ENCODE assay signal across 8 mouse cellular contexts in the genomic region with DNA sequence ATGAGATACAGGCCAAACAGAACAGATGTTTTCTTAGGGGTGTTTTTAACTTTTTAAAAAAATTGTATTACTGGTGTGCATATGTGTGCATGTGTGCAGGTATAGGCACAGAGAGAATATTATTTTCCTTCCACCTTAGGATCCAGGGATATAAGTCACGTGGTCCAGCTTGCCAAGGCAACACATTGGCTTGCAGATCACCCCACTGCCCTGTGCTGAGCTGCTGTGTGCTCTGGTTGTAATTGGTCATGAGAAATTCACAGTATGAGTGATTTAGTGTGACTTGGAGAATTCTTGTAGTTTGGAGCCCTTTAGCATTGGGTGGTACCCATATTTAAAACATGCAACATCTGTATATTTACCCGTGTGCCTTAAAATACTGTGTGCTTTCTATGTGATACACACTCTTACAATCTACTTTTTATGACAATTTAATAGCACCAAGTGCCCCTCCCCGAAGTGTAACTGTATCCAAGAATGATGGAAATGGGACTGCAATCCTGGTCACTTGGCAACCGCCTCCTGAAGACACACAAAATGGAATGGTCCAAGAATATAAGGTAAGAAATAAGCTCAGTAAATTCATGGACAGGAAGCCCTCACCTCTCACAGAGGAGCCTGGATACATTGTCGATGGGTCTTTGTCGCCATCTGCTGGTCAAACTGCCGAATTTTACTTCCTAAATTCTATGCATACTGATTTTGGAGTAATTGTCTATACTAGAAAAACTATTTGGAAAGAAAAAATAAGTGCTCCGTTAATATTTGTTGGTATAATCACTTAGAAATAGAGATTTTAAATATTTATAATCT.
DNase-seq lines count a peak whose midpoint lies in the region; ATAC-seq lines count a peak whose summit lies in the region.

No protein-coding gene starts in this region.

- peak; percentile 74 for DNase-seq in ZHBTc4 (ENCODE audit: low read depth, low spot score)
- peak; percentile 44 for DNase-seq in cerebellum, adult 11-12 months
- DNase-seq in layer of hippocampus, postnatal 14 days (ENCODE audit: low spot score in 2 of 2) = peak; percentile 59 to 81
- DNase-seq in right cerebral cortex, postnatal 10 days (ENCODE audit: low spot score in 2 of 2) = peak; percentile 75 to 84
- DNase-seq in spleen, adult 12 weeks (ENCODE audit: low spot score) = no peak

- no peak overlapping the region for H3K4me2 ChIP-seq in forebrain, embryonic 15.5 days (replicated peaks)
- H3K4me2 ChIP-seq in hindbrain, embryonic 15.5 days = no peak overlapping the region

- ATAC-seq in forebrain, embryonic 15.5 days (replicated peaks) = peak; percentile 80
- ATAC-seq in hindbrain, embryonic 15.5 days (ENCODE audit: low FRiP score, low read depth) = peak; percentile 73
- 0 out of 2 replicates have a peak, but pooled peaks have one; percentile 43 for ATAC-seq in megakaryocyte, adult 5-6 weeks (ENCODE audit: poor library complexity, severe bottlenecking)

- H3K9me3 ChIP-seq in forebrain, embryonic 15.5 days = no peaks in the 10 kb centered on the region
- no peaks in the 10 kb centered on the region for H3K9me3 ChIP-seq in hindbrain, embryonic 15.5 days

- no peaks in the 10 kb centered on the region for H3K27me3 ChIP-seq in forebrain, embryonic 15.5 days
- no peaks in the 10 kb centered on the region for H3K27me3 ChIP-seq in hindbrain, embryonic 15.5 days

- H3K9ac ChIP-seq in forebrain, embryonic 15.5 days (replicated peaks) = no peak overlapping the region
- H3K9ac ChIP-seq in hindbrain, embryonic 15.5 days = no peak overlapping the region

- 30% methylated on average over 8 of the region's 8 CpGs for WGBS in forebrain, embryonic 15.5 days
- WGBS in hindbrain, embryonic 15.5 days = 27% methylated on average over 8 of the region's 8 CpGs

- H3K4me1 ChIP-seq in forebrain, embryonic 15.5 days = no peaks in the 10 kb centered on the region
- H3K4me1 ChIP-seq in hindbrain, embryonic 15.5 days (replicated peaks) = peaks cover 9% of the 10 kb centered on the region; the same call in 1 of the 2 replicates

- H3K36me3 ChIP-seq in forebrain, embryonic 15.5 days = no peaks in the 10 kb centered on the region
- H3K36me3 ChIP-seq in hindbrain, embryonic 15.5 days = no peaks in the 10 kb centered on the region

- no peak overlapping the region for H3K27ac ChIP-seq in forebrain, embryonic 15.5 days (replicated peaks)
- H3K27ac ChIP-seq in hindbrain, embryonic 15.5 days (replicated peaks) = no peak overlapping the region

- H3K4me3 ChIP-seq in forebrain, embryonic 15.5 days = no peak overlapping the region
- no peak overlapping the region for H3K4me3 ChIP-seq in hindbrain, embryonic 15.5 days
